Mouse (Mus musculus) megakaryocyte, embryonic 14.5 days (primary cell): ENCODE measurements around the gene Gm960. TPM values are rescaled to one million over a fixed set of nuclear protein-coding genes. Genes with fewer than 3 reads are reported as not detected.
"Not testable (repeated sequence)": the region's sequence is repeated elsewhere in the genome, so short reads cannot be mapped to it uniquely, and the experiment has no call there.

Experiments used
- H3K27me3 ChIP-seq: replicated peaks from 2 replicates; pipeline ENCODE3; 2012; ENCODE audit warnings: inconsistent platforms
- H3K36me3 ChIP-seq: replicated peaks from 2 replicates; pipeline ENCODE3; 2012; ENCODE audit warnings: low read length, inconsistent platforms, mixed read lengths
- H3K4me1 ChIP-seq: 2 replicates; pipeline ENCODE4 v1.6.1; 2012; ENCODE audit warnings: inconsistent platforms
- H3K4me3 ChIP-seq: replicated peaks from 2 replicates; pipeline ENCODE3; 2012; ENCODE audit warnings: moderate library complexity, mild to moderate bottlenecking, inconsistent platforms
- H3K9me3 ChIP-seq: 2 replicates; pipeline ENCODE4 v1.6.1; 2012; ENCODE audit warnings: inconsistent platforms
- FLI1 ChIP-seq: IDR thresholded peaks from 2 replicates; pipeline ENCODE4 v1.6.1; 2012; ENCODE audit warnings: low read length, inconsistent platforms, mixed read lengths
- GATA1 ChIP-seq: IDR thresholded peaks from 3 replicates; pipeline ENCODE4 v1.6.1; 2012; ENCODE audit warnings: mixed read lengths, low read length, inconsistent platforms, borderline replicate concordance
- polyA plus RNA-seq: library from polyadenylated mRNA; stranded (reverse); fragments of >175 nt; gene quantifications from 2 replicates; pipeline ENCODE4 v1.2.3, GENCODE M21; 2012; ENCODE audit warnings: low replicate concordance; ENCODE audit not compliant: insufficient read depth

Gene Gm960
- polyA plus RNA-seq, 1 experiment: not detected

DNA sequence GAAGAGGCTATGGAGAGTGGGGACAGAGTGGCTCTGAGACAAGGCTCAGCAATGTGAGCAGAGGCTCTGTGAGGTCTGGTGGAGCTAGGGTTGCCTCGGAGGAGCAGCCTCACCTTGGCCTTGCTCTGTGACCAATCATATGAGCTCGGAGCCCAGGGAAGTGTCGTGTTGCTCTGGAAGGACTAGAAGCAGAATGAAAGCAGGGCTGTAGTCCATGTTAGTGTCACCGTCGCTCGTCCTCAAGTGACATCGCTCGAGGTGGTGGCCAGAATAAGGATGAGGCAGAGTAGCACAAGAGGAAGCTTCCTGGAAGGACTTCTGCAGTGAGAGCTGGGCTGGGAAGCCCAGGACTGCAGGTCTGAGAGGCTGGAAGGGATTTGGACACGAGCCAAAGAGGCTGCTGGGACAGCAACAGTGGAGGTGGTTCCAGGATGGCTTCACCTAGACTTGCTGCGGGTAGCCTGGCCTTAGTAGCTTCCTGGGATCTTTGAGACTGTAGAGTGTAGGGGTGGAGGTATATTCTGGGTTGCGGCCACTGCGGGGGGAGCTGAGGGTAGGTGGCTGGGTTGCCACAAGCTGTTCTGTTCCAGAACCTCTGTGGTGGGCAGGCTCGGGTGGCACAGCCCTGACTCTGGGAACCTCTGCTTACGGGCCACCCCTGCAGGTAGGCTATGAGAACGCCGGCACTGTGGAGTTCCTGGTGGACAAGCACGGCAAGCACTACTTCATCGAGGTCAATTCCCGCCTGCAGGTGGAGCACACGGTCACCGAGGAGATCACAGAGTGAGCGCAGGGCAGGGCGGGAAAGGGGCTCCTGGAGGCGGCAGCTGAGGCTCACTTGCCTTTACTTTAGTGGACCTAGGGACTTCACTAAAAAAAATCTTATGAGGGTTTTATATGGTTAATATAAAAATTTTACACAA is 94.4 kb downstream of the Gm960 start:
- H3K4me3 ChIP-seq: no peak overlapping the region
- peaks cover 73% of the 10 kb centered on the region for H3K27me3 ChIP-seq

DNA sequence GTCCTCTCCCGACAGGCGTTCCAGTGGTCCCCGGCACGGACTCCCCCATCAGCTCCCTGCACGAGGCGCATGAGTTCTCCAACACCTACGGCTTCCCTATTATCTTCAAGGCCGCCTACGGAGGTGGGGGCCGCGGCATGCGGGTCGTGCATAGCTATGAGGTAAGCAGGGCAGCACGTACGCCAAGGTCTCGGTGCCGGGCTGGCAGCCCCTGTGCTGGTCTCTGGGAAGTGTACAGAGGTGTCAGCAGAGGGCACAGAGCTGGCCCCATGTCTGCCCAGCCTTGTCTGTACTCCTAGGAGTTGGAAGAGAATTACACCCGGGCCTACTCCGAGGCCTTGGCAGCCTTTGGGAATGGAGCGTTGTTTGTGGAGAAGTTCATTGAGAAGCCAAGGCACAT is 96.0 kb downstream of the Gm960 start:
- H3K27me3 ChIP-seq: peaks cover 69% of the 10 kb centered on the region
- no peaks in the 10 kb centered on the region for H3K36me3 ChIP-seq
- H3K9me3 ChIP-seq: no peaks in the 10 kb centered on the region
- TF ChIP-seq GATA1: no peak
- no peak for TF ChIP-seq FLI1
- H3K4me3 ChIP-seq: no peak overlapping the region
- H3K4me1 ChIP-seq: peaks cover 13% of the 10 kb centered on the region

More for the DNA sequence above, 94.4 kb downstream of the Gm960 start:
- Histone ChIP-seq H3K9me3 (no peaks in the 10 kb centered on the region), H3K4me1 (peaks cover 13% of the 10 kb centered on the region), H3K36me3 (no peaks in the 10 kb centered on the region)
- TF ChIP-seq FLI1 (no peak), GATA1 (no peak)

DNA sequence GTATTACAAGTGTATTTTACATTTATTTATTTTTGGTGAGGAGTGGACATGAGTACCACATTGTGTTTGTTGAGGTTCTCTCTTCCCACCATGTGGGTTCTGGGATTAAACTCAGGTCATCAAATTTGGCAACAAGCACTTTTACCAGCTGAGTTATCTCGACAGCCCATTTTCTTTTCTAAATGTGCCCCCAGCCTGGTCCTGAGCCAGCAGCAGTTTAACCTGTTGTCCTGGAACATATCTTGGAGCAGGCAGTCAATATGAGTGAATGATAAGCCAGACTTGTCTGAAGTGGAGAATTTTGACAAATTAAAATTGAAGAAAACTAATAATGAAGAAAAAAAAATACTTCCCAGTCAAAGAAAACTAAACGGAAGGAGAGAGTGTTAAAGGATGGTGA is 102.4 kb downstream of the Gm960 start:
- Histone ChIP-seq H3K9me3 (no peaks in the 10 kb centered on the region), H3K27me3 (peaks cover 58% of the 10 kb centered on the region), H3K36me3 (no peaks in the 10 kb centered on the region), H3K4me3 (no peak overlapping the region), H3K4me1 (no peaks in the 10 kb centered on the region)
- TF ChIP-seq FLI1 (no peak), GATA1 (no peak)

DNA sequence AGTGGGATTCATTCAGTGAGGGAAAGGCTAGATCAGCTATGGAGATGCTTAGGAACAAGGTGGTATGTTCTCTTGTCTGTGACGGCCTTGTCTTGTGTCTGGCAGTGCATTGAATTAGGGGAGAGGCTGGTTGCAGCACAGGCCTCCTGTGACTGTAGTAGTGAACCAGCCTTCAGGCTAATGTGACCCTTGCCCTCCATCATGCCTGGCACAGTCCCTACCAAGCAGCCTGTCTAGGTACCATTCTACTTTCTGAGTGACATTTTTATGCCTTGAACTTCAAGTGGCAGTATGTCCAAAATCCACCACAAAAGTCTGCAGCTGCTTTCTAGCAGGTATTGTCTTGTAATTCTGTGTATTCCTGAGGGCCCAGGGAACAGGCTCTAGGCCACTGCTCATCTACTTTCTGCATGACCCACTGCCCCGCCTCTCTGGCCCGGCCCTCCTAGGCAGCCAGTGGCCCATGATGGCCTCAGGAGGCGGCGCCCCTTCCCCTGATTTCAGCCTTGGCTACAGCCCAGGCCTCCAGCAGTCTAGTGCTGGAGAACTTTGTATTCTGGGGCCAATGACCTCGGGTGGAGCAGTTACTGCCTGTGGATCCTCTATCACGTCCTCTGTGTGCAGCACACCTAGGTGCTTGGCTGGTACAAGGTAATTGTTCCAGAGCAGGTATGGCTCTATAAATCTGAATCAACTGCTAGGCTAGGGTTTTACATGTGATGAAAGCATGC is 104.5 kb downstream of the Gm960 start:
- TF ChIP-seq GATA1: no peak
- TF ChIP-seq FLI1: no peak
- no peaks in the 10 kb centered on the region for H3K4me1 ChIP-seq
- no peak overlapping the region for H3K4me3 ChIP-seq
- H3K27me3 ChIP-seq: peaks cover 56% of the 10 kb centered on the region
- H3K9me3 ChIP-seq: no peaks in the 10 kb centered on the region
- no peaks in the 10 kb centered on the region for H3K36me3 ChIP-seq

DNA sequence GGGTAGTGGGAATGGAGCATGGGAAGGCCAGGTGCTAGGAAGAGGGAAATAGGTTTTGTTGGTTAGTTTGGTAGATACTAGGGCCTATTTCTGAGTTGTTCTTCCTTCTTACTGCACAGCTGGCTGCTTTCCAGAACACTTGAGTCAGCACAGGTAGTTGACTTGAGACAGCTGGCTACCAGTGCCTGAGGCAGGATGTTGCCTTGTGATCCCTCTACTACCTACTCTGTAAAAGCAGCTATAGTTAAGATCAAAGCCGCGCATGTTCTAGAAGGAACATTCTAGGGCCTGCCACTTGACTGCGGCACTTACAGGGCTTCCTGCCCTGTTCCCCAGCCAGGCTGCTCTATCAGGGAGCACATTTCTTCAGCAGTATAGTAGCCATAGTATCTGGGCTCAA is 108.4 kb downstream of the Gm960 start:
- H3K27me3 ChIP-seq: peaks cover 63% of the 10 kb centered on the region
- TF ChIP-seq FLI1 (no peak), GATA1 (no peak)
- H3K4me1 ChIP-seq: no peaks in the 10 kb centered on the region
- no peaks in the 10 kb centered on the region for H3K36me3 ChIP-seq
- H3K4me3 ChIP-seq: no peak overlapping the region
- H3K9me3 ChIP-seq: no peaks in the 10 kb centered on the region

DNA sequence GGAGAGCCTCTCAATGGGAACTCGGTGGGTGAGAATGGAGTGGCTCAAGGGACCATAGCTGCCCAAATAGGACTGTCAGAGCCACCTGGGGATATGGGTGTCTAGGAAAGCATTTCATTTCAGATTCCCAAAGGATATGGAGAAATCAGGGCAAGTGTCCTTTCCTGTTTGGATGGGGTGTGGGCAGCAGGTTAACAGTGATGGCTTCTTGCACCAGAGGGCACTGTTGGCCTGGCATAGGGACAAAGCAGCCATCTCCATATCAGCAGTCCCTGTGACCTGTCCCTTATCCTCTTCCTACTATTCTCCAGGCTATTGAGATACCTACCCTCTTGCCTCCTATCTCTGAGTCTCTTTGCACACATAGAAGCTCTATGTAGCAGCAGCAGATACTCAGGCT is 109.4 kb downstream of the Gm960 start:
- no peaks in the 10 kb centered on the region for H3K4me1 ChIP-seq
- no peak overlapping the region for H3K4me3 ChIP-seq
- peaks cover 66% of the 10 kb centered on the region for H3K27me3 ChIP-seq
- no peaks in the 10 kb centered on the region for H3K36me3 ChIP-seq
- no peak for TF ChIP-seq FLI1
- TF ChIP-seq GATA1: no peak
- no peaks in the 10 kb centered on the region for H3K9me3 ChIP-seq

DNA sequence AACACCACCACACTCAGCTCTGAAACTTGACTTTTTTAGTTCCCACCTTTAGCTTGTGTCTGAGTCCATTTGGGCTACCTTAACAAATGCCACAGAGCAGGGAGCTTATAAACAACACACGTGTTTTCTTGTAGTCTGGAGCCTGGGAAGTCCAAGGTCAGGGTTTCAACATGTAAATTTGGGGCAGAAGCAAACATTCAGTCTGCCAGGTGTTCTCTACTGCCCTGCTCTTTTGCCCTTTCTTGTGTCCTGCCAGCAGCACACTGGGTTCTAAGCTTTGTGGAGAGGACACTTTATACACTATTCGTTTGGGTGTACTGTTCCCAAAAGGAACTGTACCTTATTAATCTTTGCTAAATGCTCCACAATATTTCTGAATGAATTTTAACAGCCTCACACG is 110.0 kb downstream of the Gm960 start:
- H3K4me3 ChIP-seq: no peak overlapping the region
- peaks cover 66% of the 10 kb centered on the region for H3K27me3 ChIP-seq
- no peaks in the 10 kb centered on the region for H3K9me3 ChIP-seq
- TF ChIP-seq FLI1 (no peak), GATA1 (no peak)
- no peaks in the 10 kb centered on the region for H3K36me3 ChIP-seq
- no peaks in the 10 kb centered on the region for H3K4me1 ChIP-seq

DNA sequence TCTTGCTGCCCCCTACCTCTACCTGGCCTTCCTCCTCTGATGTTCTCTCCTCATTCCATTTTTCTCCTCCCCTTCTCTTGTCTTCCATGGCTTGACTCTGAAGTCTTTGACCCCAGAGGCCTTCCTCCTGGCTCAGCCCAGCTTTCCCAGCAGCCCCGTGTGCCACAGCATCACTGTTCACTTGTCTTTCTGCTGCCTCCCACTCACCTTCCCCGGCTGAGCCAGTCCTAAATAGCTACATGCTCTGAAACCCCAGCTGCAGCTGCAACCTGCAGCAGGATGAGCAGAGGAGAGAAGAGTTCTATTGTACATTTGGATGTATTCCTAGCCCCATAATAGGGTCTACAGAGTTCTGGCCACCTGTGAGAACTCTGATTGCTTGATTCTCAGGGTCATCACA is 111.0 kb downstream of the Gm960 start:
- H3K4me3 ChIP-seq: no peak overlapping the region
- no peaks in the 10 kb centered on the region for H3K36me3 ChIP-seq
- TF ChIP-seq GATA1: no peak
- no peak for TF ChIP-seq FLI1
- peaks cover 60% of the 10 kb centered on the region for H3K27me3 ChIP-seq
- no peaks in the 10 kb centered on the region for H3K4me1 ChIP-seq
- no peaks in the 10 kb centered on the region for H3K9me3 ChIP-seq

DNA sequence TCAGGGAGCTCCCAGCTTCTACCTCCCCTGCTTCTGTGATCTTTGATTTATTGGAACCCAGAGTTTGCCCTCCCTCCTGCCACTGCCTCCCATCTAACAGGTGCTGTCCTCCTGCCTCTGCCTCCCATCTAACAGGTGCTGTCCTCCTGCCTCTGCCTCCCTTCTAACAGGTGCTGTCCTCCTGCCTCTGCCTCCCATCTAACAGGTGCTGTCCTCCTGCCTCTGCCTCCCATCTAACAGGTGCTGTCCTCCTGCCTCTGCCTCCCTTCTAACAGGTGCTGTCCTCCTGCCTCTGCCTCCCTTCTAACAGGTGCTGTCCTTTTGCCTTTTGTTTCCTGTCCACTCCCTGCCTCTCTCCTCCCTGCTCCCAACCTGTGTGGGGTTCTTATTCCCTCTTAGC is 111.7 kb downstream of the Gm960 start:
- peaks cover 58% of the 10 kb centered on the region for H3K27me3 ChIP-seq
- not testable (repeated sequence) for H3K4me1 ChIP-seq, H3K9me3 ChIP-seq, H3K36me3 ChIP-seq, H3K4me3 ChIP-seq

DNA sequence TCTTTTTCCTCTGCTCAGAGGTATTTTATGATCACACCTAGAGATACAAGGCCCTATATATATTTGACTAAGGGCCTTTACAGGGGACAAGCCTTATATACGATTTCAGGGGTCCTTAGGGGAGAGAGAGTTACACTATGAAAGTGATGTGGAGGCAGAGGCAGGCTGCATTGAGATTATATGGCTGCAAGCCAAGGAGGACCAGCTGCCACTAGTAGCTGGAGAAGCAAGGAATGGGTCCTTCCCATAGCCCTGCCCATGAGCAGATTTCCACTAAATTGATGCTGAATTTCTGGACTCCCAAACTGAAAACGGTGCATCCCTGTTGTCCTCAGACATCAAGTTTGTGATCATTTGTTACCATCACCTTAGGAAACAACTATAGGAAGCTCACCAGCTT is 114.6 kb downstream of the Gm960 start:
- no peaks in the 10 kb centered on the region for H3K9me3 ChIP-seq
- H3K27me3 ChIP-seq: peaks cover 44% of the 10 kb centered on the region
- TF ChIP-seq GATA1 (no peak), FLI1 (no peak)
- H3K36me3 ChIP-seq: no peaks in the 10 kb centered on the region
- no peak overlapping the region for H3K4me3 ChIP-seq
- H3K4me1 ChIP-seq: no peaks in the 10 kb centered on the region

DNA sequence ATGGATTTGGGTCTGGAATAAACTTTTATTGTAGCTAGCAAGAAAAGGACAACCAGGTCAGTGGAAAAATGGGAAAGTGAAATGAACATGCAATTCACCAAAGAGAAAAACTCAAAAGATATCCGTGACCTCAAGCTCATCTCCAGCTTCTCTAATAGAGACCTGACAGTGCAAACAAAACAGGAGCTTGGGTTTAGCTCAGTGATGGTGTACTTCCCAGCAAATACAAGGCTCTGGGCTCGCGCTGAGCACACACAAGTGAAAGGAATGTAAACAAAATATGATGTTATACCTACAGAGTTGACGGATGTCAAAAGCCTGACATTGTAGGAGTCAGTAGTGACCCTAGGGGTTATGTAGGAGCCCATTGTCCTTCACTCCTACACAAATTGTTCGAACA is 119.2 kb downstream of the Gm960 start:
- TF ChIP-seq FLI1 (no peak), GATA1 (no peak)
- Histone ChIP-seq H3K4me3 (no peak overlapping the region), H3K9me3 (no peaks in the 10 kb centered on the region), H3K27me3 (peaks cover 35% of the 10 kb centered on the region), H3K4me1 (no peaks in the 10 kb centered on the region; the same call in 1 of the 2 replicates), H3K36me3 (no peaks in the 10 kb centered on the region)
